Mouse (Mus musculus): ENCODE data around the gene Mindy4. TPM values are rescaled to one million over a fixed set of nuclear protein-coding genes. Genes with fewer than 3 reads are reported as not detected.

Mindy4 gene
- polyA plus RNA-seq, 1 experiment, result 7.2 TPM

DNA sequence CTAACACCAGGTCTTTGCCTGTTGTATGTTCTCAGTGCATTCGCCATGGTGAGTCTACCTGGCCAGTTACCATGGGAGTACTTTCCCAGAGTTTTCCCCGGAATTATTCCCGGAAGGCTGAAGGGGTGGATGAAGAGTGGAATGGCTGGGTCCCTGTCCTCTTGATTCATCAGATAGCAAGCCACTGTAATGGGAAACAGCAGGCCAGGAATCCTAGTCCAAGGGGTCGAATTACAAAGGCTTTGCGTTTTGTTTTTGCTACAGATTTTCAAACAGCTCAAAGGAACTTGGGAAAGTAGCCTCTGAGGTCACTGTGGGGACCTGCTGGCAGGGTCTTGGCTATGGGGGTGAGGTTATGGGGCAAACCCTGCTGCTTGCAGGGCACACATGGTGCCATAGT lies 108.8 kb downstream of the Mindy4 start:
- no peak for TF ChIP-seq POLR2A (IDR thresholded peaks at IDR 0.05; ENCODE audit: extremely low read depth, insufficient read depth, low read length)
- TF ChIP-seq CTCF (IDR thresholded peaks at IDR 0.05; ENCODE audit: extremely low read depth, insufficient read depth, low read length), result no peak
- Histone ChIP-seq H3K27ac (ENCODE audit: insufficient read depth, low read length) (no peak overlapping the region), H3K4me1 (ENCODE audit: control insufficient read depth, insufficient read depth, low read length) (no peaks in the 10 kb centered on the region), H3K4me3 (ENCODE audit: insufficient read depth, low read length) (no peak overlapping the region)

DNA sequence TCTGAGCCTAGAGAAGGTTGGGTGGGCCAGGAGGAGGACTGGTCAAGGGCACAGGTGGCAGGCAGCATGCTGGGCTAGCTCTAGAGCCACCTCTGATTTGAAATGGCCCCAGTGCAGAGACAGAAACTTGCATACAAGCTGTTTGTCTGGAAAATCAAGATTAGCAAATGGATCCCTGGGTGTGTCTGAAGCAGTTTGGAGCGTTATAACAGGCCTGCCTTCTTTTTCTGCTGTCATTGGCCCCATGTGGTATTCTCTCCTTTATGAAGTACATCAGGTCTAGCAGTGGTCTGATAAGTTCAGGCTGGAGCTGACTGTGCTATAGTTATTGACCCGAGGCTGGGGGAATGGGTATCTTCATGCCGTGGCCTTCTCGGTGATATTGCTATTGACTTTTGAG lies 110.7 kb downstream of the Mindy4 start:
- Histone ChIP-seq H3K4me3 (ENCODE audit: insufficient read depth, low read length) (no peak overlapping the region), H3K27ac (ENCODE audit: insufficient read depth, low read length) (no peak overlapping the region), H3K4me1 (ENCODE audit: control insufficient read depth, insufficient read depth, low read length) (no peaks in the 10 kb centered on the region)
- TF ChIP-seq CTCF (IDR thresholded peaks at IDR 0.05; ENCODE audit: extremely low read depth, insufficient read depth, low read length), result no peak
- TF ChIP-seq POLR2A (IDR thresholded peaks at IDR 0.05; ENCODE audit: extremely low read depth, insufficient read depth, low read length), result no peak

DNA sequence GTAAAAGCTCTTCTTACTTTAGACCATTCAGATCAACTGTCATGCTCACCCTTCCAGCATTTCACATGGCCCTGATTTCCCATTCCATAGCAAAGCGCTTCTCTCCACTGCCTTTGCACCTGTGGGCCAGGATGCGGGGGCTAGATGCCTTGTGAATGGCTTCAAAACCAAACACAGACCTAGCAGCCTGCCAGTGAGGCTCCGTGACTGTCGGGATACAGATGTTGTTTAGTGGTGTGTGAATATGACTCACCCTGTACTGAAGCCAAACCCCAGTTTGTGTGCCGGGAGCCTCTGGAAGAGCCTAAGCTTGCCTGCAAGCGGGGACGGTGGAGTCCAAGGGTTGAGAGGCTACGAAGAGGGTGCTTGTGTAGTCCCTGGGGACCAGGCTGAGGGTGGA lies 111.4 kb downstream of the Mindy4 start:
- no peak overlapping the region for H3K27ac ChIP-seq (ENCODE audit: insufficient read depth, low read length)
- H3K4me1 ChIP-seq (ENCODE audit: control insufficient read depth, insufficient read depth, low read length), result no peaks in the 10 kb centered on the region
- no peak overlapping the region for H3K4me3 ChIP-seq (ENCODE audit: insufficient read depth, low read length)
- TF ChIP-seq CTCF (IDR thresholded peaks at IDR 0.05; ENCODE audit: extremely low read depth, insufficient read depth, low read length) (no peak), POLR2A (IDR thresholded peaks at IDR 0.05; ENCODE audit: extremely low read depth, insufficient read depth, low read length) (no peak)

DNA sequence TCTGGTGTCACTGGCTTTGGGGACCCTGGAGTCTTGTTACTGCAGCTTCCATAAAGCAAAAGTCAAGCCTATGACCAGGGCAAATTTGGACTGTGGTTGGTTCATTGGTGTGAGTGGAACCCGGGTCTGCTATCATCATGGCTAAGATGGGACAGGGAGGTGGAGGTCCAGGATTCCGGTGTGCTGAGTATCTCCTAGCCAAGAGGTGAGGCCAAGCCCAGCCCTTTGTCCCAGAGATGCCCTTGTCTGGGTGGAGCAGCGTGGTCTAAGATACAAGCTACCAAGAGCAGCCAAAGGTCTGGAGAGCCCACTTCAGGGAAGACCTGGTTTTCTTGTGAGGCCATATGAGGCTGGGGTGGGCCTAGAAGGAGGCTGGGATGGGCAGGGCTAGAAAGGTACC lies 115.4 kb downstream of the Mindy4 start:
- H3K4me3 ChIP-seq (ENCODE audit: insufficient read depth, low read length), result no peak overlapping the region
- no peak overlapping the region for H3K27ac ChIP-seq (ENCODE audit: insufficient read depth, low read length)
- no peaks in the 10 kb centered on the region for H3K4me1 ChIP-seq (ENCODE audit: control insufficient read depth, insufficient read depth, low read length)
- TF ChIP-seq POLR2A (IDR thresholded peaks at IDR 0.05; ENCODE audit: extremely low read depth, insufficient read depth, low read length), result no peak
- no peak for TF ChIP-seq CTCF (IDR thresholded peaks at IDR 0.05; ENCODE audit: extremely low read depth, insufficient read depth, low read length)

DNA sequence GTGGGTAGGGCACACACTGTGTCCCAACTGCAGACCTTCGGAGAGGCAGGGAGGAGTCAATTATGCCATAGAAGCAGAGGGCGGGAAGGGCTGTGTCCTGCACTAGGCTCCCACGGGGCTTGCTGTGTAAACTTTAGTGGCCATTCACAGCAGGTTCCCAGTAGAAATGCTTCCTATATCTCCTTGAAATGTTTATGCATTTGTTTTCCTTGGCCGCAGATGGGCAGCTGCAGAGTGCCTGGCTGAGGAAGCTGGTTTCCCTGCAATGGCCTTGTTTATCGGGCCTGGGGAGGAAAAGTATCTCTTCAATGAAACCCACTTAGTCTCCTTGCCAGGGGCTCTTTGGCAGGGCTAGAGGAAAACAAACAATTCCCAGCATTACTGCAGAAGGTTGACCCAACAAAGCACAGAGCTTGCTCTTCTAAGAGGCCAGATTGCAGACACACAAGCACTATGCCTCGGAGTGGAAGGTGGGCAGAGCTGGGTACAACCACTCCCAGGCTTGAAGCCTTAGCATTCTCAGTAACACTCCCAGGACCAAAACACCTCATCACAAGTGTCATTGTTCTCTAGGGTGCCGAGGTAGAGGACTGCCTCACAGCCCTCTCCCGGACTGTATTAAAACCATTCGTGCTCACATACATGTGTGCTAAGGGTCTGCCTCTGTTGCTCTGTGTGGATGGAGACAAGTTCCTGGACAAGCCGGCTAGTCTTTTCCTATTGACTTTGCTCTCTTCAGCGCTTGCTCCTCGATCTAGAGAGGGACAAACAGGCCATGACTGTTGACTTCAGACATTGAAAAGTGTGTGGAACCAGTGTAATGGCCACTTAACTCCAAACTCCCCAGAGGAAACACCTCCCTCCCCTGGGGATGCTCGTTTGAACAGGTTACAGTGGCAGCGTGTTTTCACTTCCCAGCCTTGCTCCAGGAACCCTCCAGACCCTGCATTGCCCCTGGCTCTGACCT lies 116.7 kb downstream of the Mindy4 start:
- H3K27ac ChIP-seq (ENCODE audit: insufficient read depth, low read length), result no peak overlapping the region

DNA sequence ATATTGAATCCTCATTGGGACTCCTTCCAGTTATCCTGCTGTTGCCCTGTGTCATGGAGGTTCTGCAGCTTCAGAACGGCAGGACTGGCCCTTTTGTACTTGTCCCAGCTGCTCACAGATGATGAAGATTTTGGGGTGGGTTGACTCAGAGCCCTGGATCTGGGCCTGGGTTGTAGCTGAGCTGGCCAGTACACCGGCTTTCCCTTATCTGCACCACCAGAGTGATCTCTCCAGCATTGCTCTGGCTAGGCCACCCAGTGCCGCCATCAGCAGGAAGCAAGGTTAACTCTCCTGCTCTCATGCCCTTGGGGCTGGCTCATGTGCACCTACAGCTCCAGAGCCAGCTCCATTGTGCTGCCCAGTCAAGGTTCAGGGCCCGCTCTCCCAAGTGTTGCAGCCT lies 117.7 kb downstream of the Mindy4 start:
- Histone ChIP-seq H3K4me1 (ENCODE audit: control insufficient read depth, insufficient read depth, low read length) (no peaks in the 10 kb centered on the region), H3K27ac (ENCODE audit: insufficient read depth, low read length) (no peak overlapping the region), H3K4me3 (ENCODE audit: insufficient read depth, low read length) (no peak overlapping the region)
- no peak for TF ChIP-seq CTCF (IDR thresholded peaks at IDR 0.05; ENCODE audit: extremely low read depth, insufficient read depth, low read length)
- no peak for TF ChIP-seq POLR2A (IDR thresholded peaks at IDR 0.05; ENCODE audit: extremely low read depth, insufficient read depth, low read length)

More for the DNA sequence above, 116.7 kb downstream of the Mindy4 start:
- no peaks in the 10 kb centered on the region for H3K4me1 ChIP-seq (ENCODE audit: control insufficient read depth, insufficient read depth, low read length)
- H3K4me3 ChIP-seq (ENCODE audit: insufficient read depth, low read length), result no peak overlapping the region
- no peak for TF ChIP-seq CTCF (IDR thresholded peaks at IDR 0.05; ENCODE audit: extremely low read depth, insufficient read depth, low read length)
- TF ChIP-seq POLR2A (IDR thresholded peaks at IDR 0.05; ENCODE audit: extremely low read depth, insufficient read depth, low read length), result no peak

DNA sequence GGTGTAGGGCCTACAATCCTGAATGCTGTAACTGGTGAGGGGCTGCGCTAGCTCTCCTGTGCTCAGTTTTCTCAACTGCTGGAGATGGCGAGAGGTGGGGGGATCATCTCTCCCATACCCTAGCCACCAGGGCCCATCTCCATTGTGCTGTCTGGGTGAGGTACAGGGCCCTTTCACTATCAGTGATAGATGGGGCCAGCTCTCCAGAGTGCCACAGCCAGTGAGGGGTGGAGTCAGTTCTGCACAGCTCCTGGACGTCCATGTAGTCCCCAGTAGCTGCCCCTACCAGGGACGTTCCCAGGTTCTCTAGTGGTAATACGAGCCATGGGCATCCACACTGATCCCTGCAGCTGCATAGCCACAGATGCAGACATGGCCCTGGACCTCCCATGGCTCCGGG lies 118.3 kb downstream of the Mindy4 start:
- no peaks in the 10 kb centered on the region for H3K4me1 ChIP-seq (ENCODE audit: control insufficient read depth, insufficient read depth, low read length)
- TF ChIP-seq CTCF (IDR thresholded peaks at IDR 0.05; ENCODE audit: extremely low read depth, insufficient read depth, low read length), result no peak
- TF ChIP-seq POLR2A (IDR thresholded peaks at IDR 0.05; ENCODE audit: extremely low read depth, insufficient read depth, low read length), result no peak
- H3K27ac ChIP-seq (ENCODE audit: insufficient read depth, low read length), result no peak overlapping the region
- H3K4me3 ChIP-seq (ENCODE audit: insufficient read depth, low read length), result no peak overlapping the region

DNA sequence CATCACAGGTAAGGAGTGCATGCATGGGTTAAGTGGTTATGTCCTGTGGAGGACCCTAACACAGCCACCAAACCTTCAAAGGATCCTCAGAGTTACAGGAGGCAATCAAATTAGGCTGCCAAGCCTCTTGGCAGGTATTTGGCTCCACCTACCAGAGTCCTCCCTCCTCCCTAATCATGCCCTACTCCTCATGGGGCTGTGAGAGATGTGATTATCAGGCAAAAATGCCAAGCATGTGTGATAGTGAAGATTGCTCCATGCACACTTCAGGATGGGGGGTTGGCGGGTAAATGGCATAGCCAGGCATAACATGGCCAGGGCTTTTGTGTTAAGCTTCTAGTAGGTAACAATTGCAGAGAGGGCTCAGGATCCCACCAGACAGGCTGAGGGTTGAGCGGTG lies 119.8 kb downstream of the Mindy4 start:
- Histone ChIP-seq H3K4me1 (ENCODE audit: control insufficient read depth, insufficient read depth, low read length) (no peaks in the 10 kb centered on the region), H3K27ac (ENCODE audit: insufficient read depth, low read length) (no peak overlapping the region), H3K4me3 (ENCODE audit: insufficient read depth, low read length) (no peak overlapping the region)
- TF ChIP-seq POLR2A (IDR thresholded peaks at IDR 0.05; ENCODE audit: extremely low read depth, insufficient read depth, low read length), result no peak
- TF ChIP-seq CTCF (IDR thresholded peaks at IDR 0.05; ENCODE audit: extremely low read depth, insufficient read depth, low read length), result no peak

DNA sequence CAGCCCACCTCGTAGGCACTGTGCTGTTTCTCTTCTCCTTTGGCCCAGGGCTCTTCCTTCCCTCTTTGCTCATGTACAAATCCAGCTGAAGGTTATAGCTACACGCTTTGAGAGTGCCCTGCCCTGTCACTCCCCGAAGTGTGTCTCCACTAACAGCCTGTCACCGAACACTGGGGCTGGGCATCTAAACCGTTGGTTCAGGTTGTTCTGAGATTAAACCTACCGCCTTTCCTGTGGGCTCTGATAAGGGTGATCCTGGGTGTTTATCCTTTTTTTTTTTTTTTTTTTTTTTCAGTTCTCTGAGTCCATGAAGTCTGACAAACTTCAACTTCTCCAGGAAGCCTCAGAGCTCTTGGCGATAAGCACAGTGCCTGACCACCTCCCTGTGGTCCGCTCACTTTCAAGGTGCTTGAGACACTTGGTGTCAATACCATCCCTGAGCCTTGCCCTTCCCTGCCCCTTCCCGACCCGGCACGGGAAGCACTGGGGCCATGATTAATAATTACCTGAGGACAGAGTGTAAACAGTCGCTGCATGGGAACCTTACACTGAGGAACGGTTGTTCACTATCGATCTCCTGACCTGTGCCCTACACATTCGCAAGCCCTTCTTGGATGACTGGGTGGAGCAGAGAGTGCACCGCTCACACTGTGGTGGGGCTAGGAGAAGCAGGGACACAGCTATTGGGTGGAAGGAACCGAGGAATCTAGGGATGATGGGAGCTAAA lies 120.9 kb downstream of the Mindy4 start:
- TF ChIP-seq CTCF (IDR thresholded peaks at IDR 0.05; ENCODE audit: extremely low read depth, insufficient read depth, low read length) (no peak), POLR2A (IDR thresholded peaks at IDR 0.05; ENCODE audit: extremely low read depth, insufficient read depth, low read length) (no peak)
- Histone ChIP-seq H3K27ac (ENCODE audit: insufficient read depth, low read length) (no peak overlapping the region), H3K4me3 (ENCODE audit: insufficient read depth, low read length) (no peak overlapping the region), H3K4me1 (ENCODE audit: control insufficient read depth, insufficient read depth, low read length) (no peaks in the 10 kb centered on the region)
